Mouse (Mus musculus) retina, postnatal 7 days (tissue): ENCODE measurements at regions not wholly inside any gene's neighbourhood (a gene's known extent, or its start where the extent isn't known, plus 50 kb on each side); places are given as distances from the start of the nearest gene placed in this dataset.
"Not testable (repeated sequence)": the region's sequence is repeated elsewhere in the genome, so short reads cannot be mapped to it uniquely, and the experiment has no call there.

Experiments
- DNase-seq: peaks from one replicate; pipeline ENCODE4 v3.0.0-alpha.2; 2012; ENCODE audit warnings: low read depth, low spot score

- DNase-seq = no peak
These were observed 605.7 kb downstream of the Tbl1xr1 start for GRCm38 (mm10) chr3:22681999-22682648.

GRCm38 (mm10) chr3:22699317-22699716 is 622.9 kb downstream of the Tbl1xr1 start:
- no peak for DNase-seq

GRCm38 (mm10) chr3:22701486-22701885 is 625.0 kb downstream of the Tbl1xr1 start:
- not testable (repeated sequence) for DNase-seq

- no peak for DNase-seq
These were observed 629.2 kb downstream of the Tbl1xr1 start for GRCm38 (mm10) chr3:22705673-22706072.

- peak; percentile 23 for DNase-seq
These were observed 668.6 kb downstream of the Tbl1xr1 start for GRCm38 (mm10) chr3:22745026-22745425.
